Mouse (Mus musculus) retina, embryonic 14.5 days (tissue): ENCODE results near the gene Pde5a.
A peak's percentile ranks its signal among the peaks of the same experiment; 100 is the strongest.

Source experiments
- DNase-seq: peaks from one replicate; pipeline ENCODE4 v3.0.0-alpha.2; 2015; ENCODE audit warnings: low spot score

Pde5a gene

GRCm38 (mm10) chr3:122728852-122729600, at the start of gene Pde5a:
Pde5a (plus strand) TSS chr3:122728947.
- DNase-seq, result peak; percentile 88

GRCm38 (mm10) chr3:122680851-122681250, 47.9 kb upstream of the Pde5a start:
- DNase-seq, result no peak

- DNase-seq, result no peak
Measured at GRCm38 (mm10) chr3:122682352-122682751, 46.4 kb upstream of the Pde5a start.

- no peak for DNase-seq
Measured at GRCm38 (mm10) chr3:122684832-122685231, 43.9 kb upstream of the Pde5a start.

GRCm38 (mm10) chr3:122693039-122693438, 35.7 kb upstream of the Pde5a start:
- no peak for DNase-seq

- DNase-seq, result no peak
Measured at GRCm38 (mm10) chr3:122695870-122696269, 32.9 kb upstream of the Pde5a start.

- DNase-seq, result no peak
Measured at GRCm38 (mm10) chr3:122696672-122697071, 32.1 kb upstream of the Pde5a start.

GRCm38 (mm10) chr3:122704209-122704608, 24.5 kb upstream of the Pde5a start:
- peak; percentile 34 for DNase-seq

- DNase-seq, result no peak
Measured at GRCm38 (mm10) chr3:122705246-122705645, 23.5 kb upstream of the Pde5a start.

- no peak for DNase-seq
Measured at GRCm38 (mm10) chr3:122708485-122708884, 20.3 kb upstream of the Pde5a start.

GRCm38 (mm10) chr3:122710141-122710540, 18.6 kb upstream of the Pde5a start:
- no peak for DNase-seq

- DNase-seq, result no peak
Measured at GRCm38 (mm10) chr3:122718631-122719030, 10.1 kb upstream of the Pde5a start.

- DNase-seq, result no peak
Measured at GRCm38 (mm10) chr3:122721522-122721921, 7.2 kb upstream of the Pde5a start.

GRCm38 (mm10) chr3:122729601-122729959, 833 bp downstream of the Pde5a start:
- DNase-seq, result peak; percentile 74

GRCm38 (mm10) chr3:122729960-122730740, 1.4 kb downstream of the Pde5a start:
- DNase-seq, result peak; percentile 81

- no peak for DNase-seq
Measured at GRCm38 (mm10) chr3:122730741-122731235, 2.0 kb downstream of the Pde5a start.

GRCm38 (mm10) chr3:122733806-122734205, 5.1 kb downstream of the Pde5a start:
- peak; percentile 43 for DNase-seq

GRCm38 (mm10) chr3:122734329-122734728, 5.6 kb downstream of the Pde5a start:
- DNase-seq, result no peak

GRCm38 (mm10) chr3:122739460-122739859, 10.7 kb downstream of the Pde5a start:
- no peak for DNase-seq

GRCm38 (mm10) chr3:122744265-122744664, 15.5 kb downstream of the Pde5a start:
- no peak for DNase-seq

GRCm38 (mm10) chr3:122747921-122748700, 19.4 kb downstream of the Pde5a start:
- DNase-seq, result no peak

GRCm38 (mm10) chr3:122763240-122763761, 34.6 kb downstream of the Pde5a start:
- no peak for DNase-seq
